Mouse (Mus musculus) common myeloid progenitor, adult 5-6 weeks (primary cell): ENCODE measurements around the gene Gli3. TPM values are rescaled to one million over a fixed set of nuclear protein-coding genes. Genes with fewer than 3 reads are reported as not detected.

Experiments used
- ATAC-seq: replicated peaks from 2 replicates; pipeline ENCODE4 v1.8.0; 2016; ENCODE audit warnings: low read depth, mild to moderate bottlenecking, moderate TSS enrichment, inconsistent platforms; ENCODE audit not compliant: poor library complexity, severe bottlenecking
- total RNA-seq: library from RNA; stranded (forward); fragments of 200-1000, 187-1606 nt; gene quantifications from 2 replicates; pipeline ENCODE4 v1.2.3, GENCODE M21; 2017

Gli3 gene
- total RNA-seq, 1 experiment from 2014 or later: 0.18 TPM

DNA sequence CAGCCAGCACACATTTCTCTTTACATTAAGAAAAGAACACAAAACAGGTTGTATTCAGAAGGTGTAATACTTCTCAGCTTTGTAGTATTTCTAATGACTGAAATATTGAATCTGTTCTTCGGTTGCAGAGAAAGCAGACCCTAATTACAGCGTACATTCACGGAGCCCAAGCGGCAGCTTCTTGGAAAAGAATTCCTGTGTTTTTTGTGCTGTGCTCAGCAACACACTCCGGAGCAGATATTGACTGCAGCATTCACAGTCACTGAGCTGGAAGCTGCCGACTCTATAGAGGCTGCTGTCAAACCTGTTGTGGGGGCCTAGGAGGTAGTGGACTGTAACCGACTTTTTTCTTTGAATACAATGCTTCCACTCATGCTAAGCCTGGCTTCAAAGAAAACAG, 158.0 kb downstream of the Gli3 start:
- ATAC-seq: no peak

DNA sequence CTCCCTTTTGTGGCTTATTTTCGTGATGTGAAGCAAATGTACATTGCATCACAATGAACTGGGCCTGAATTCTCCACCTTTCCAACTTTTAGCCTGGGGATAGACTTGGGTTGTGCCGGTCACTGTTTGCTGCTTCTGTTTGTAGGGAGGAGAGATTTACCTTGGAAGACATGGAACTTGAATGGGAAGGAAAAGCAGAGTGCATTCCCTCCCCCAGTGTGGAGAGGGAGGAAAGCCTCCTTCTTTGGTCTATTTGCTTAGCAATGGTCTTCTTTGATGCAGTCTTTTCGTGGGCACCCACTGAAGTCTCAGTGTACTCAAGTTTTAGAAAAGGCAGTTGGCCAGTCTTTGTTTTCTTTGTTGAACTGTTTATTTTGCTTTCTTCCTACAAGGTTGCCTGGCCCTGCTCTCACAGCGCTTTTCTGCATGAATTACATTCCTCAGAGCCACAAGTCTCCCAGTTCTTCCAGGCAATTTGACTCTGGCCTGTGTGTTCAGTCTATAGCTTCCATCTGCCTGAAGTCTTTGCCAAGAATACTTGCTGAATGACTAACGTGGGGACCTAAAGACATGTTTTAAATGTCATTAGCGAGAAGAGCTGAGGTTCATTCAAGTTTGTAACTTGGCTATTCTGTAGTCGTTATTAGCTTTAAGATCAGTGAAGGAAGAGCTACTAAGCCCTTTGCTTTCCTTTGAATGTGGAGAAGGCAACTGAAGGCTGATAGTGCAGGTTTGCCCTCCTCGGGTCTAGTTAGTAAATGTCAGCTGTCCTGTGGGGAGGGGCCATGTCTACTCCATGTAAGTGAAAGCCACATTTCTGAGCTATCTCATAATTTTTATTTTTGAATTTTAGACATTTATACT, 161.7 kb downstream of the Gli3 start:
- no peak for ATAC-seq

DNA sequence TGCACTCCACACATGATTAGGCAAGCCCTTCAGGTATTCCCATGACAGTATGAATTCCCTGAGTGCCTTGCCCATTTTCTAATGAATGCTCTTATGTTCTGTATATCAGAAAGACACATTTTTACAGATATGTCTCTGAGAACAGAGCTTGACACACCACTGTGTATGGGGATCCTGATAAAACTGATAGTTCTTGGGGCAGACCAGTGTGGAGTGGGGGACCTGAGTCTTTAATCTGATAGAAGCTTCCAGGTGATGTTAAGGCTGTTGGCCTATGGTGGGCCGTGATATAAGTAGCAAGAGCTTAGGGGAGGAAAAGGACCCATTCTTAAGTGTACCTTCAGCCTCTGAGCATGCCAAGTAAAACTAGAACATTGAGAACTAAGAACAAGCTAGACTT, 178.5 kb downstream of the Gli3 start:
- ATAC-seq: no peak

DNA sequence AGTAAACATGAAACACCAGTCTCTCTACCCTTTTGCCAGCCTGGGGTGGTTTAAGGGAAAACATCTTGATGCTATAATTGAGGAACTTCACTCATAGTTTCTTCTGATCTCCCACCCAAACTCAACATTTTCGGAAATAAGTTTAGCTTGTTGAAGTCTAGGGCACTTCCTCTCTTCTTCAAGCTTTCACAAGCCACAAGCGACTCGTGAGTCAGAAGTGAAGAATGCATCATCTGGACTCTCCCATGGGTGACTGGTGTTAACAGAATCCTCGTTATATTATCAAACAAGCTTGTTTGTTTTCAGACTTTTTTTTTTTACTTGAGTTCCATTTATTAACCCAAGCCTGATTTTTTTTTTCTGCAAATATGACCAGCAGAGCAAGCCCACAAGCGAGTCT, 197.5 kb downstream of the Gli3 start:
- ATAC-seq: 0 out of 2 replicates have a peak, but pooled peaks have one; percentile 60

DNA sequence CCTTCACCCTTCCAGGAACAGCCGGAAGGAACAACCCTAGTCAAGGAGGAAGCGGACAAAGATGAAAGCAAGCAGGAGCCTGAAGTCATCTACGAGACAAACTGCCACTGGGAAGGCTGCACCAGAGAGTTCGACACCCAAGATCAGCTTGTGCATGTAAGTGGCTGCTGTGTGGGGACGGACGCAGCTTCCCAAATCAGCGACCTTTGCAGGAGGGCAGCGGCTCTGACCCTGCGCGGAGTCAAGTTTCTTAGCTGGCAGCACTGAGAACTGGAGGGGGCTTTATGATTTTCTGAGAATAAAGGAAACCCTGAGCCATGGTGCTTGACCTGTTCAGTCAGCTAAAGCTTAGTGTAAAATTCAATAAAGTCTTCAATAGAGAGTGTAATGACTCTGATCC, 199.3 kb downstream of the Gli3 start:
- ATAC-seq: no peak

DNA sequence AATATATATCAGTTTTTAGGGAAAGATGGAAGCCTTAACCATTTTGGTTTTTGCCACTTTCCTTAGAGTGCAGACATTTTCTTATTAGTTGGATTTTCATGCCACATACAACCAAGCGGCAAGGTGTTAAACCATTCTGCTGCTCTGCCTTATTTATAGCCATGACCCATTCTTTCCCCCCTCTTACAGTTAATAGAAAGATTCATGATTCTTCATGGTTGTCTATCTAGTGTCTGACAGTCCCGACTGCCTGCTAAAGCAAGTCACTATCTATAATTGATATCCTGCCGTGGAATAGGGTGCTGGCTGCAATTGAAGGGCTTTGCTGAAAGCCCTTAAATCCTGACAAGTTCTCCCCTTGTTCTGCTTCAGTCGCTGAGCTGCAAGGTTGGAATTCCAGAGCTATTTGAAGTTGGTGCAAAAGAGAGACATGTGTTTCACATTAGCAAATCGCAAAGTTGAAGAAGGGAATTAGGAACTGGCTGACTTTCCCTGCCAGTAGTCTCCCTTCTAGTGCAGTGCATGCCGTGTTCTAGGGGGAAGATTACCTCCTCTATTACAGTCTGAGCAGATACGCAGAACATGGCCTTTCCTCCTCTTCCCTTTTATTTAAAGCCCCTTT, 201.7 kb downstream of the Gli3 start:
- ATAC-seq: no peak

DNA sequence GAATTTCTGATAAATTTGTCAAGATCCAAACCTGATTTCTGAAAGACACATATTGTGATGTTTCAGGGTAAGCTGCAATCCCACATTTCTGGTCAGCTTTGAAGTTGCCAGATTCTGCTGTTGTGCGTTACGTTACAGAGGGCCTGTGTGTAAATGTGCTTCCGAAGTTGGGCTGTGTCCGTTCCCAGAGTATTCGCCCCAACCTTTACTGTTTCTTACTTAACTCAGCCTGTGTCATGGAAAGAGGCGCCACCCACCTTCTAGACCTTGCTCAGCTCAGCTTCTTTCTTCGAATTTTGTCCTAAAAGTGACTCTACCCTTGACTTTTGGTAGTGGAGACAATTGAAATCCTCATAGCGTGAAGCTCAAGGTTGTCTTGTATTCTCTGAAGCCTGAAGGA, 202.5 kb downstream of the Gli3 start:
- no peak for ATAC-seq

DNA sequence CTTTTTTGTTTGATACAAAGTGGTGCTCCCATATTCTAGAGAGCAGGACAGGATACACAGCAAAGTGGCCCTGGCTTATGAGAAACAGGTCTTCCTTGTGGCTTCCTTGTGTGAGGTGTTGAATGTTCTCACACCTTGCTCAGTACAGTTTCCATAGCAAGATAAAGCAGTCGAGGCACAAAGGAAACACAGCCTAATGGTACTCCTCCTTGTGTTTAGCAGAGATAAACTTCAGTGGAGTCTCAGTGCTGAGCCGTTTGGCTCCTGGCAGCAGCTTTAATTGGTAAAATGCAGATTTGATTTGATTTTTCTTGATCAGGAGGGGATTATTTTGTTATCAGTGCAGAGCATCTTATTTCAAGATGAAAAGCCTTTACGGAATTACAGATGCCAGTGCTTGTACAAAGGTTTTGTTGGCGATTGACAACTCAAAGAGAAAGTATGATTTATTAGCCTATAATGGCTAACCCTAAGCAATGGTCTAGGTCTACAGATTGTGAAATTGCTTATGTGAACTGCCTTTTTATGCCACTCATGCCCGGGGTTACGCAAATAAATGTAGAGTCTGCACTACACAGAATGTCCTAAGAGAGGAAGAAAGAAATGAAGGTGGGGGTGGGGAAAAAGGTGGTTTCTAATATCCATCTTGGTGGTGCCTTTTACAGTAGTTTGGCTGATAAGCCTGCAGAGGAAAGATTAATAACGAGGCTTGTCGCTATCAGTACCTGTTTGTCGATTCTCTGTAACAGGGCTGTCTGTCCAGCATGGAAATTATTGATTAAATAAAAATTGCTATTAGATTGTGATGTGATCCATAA, 207.3 kb downstream of the Gli3 start:
- ATAC-seq: no peak

DNA sequence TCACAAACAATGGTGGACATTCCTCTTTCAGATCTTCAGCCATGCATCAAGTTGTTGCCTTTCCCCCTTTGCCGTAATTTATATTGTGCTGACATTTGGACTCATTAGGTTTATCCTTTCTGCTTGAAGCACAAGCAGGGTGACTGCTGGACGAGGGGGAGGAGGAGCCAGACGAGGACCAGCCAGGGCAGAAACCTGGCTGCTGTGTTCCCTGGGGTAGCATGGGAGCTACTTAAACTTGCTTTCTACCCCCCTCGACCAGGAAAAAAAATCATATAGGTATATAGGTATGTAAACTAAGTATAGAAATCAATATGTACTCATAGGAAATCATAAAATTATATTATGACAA, 207.9 kb downstream of the Gli3 start:
- no peak for ATAC-seq

DNA sequence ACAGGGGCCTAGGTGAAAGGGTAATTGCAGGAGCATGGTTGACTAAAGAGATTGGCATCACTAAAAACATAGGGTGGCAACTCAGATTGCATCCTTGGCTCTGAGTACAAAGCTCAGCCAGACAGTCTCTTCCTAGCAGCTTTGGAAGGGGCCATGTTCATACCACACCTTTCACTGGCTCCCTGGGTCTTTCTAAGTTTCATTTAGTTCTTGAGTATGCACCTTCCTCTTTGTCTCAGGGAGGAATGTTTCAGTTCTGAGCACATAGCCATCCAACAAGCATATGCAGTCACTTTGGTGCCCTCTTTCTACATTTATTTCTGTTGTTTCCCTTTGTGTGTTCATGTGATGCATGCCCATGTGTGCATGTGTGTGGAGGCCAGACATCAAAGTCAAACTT, 212.4 kb downstream of the Gli3 start:
- no peak for ATAC-seq

DNA sequence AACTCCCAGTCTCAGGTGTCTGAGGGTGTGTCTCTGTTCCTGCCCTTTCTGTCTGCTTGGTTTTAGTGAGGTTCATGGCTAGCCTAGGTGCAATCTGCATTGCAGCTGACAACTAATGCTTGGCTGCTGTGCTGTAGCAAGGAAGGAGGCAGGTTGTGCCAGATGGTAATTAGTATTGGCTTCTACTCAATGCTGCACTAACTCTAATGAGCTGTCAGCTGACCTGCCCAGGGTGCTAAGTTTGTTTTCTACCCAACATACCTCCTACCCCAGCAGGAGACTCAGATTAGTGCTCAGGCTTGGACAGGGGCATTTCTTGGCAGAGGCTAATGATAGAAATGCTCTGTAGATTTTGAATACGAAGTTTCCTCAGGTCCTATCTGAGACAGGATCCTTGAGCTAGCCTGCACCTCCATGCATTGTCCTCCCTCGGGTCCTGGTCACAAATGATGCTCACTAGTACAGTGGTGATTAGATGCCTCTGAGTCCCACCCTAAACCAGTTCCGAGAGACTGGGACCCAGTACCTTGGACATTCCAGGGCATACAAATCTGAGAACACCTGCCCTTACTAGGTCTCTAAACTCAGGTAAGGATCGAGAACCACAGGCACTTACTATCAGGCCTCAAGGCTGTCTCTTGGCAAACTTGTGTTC, 214.2 kb downstream of the Gli3 start:
- no peak for ATAC-seq

DNA sequence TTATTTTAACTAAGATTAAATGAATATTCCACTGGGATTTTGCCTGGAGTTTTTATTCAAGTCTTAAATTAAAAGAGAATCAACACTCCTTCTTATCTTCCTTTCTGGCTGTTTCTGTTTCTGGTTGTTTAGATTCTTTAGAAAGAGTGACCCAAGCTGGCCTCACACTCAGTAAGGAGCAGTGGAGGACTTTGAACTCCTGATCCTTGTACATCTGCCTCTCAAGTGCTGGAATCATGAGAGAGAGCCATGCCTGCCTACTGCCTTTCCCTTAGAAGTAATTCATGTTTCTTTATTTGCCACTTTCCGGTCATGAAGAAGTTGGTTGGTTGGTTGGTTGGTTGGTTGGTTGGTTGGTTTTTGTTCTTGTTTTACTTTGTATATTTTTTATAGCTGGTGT, 218.5 kb downstream of the Gli3 start:
- no peak for ATAC-seq

DNA sequence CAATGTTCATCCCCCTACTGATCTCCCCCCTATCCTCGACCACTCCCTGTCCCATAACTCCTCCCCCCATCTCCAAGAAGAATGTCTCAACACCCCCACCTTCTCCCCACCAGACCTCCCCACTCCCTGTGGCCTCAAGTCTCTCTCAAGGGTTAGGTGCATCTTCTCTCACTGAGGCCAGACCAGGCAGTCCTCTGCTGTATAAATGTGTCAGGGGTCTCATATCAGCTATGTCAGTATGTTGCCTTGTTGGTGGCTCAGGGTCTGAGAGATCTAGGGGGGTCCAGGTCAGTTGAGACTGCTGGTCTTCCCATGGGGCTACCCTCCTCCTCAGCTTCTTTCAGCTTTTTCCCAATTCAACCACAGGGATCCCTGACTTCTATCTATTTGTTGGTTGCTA, 220.0 kb downstream of the Gli3 start:
- no peak for ATAC-seq

DNA sequence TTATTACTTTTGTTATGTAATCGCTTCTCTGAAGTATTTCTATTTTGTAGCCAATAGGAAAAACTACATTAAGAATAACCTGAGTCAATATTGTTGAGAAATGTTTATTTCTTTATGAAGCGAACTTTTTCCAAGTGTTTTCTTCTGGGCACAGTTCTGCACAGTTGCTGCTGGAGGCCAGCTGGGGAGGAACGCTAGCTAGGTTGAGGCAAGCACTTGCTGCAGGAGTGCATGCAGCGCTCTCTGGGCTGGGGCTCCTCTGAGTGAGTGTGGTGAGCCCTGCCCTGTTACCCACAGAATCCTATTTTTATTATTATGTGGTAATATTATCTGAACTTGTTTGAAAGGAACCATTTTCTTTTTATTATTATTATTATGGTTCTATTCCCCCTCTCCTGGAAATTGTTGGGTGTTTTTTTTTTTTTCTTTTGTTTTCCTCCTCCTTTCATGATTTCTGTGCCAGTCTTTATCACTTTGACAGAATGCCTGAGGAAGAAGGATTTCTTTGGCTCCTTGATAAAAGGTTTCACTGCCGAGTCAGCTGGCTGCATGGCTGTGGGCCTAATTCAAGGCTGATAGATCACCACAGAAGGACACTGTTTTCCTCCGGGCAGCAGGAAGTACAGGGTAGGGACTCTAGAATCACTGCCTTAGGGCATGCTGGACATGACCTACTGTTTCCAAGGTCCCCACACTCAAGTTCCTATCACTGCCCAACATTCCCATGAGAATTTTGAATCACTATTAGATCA, 225.2 kb downstream of the Gli3 start:
- no peak for ATAC-seq

DNA sequence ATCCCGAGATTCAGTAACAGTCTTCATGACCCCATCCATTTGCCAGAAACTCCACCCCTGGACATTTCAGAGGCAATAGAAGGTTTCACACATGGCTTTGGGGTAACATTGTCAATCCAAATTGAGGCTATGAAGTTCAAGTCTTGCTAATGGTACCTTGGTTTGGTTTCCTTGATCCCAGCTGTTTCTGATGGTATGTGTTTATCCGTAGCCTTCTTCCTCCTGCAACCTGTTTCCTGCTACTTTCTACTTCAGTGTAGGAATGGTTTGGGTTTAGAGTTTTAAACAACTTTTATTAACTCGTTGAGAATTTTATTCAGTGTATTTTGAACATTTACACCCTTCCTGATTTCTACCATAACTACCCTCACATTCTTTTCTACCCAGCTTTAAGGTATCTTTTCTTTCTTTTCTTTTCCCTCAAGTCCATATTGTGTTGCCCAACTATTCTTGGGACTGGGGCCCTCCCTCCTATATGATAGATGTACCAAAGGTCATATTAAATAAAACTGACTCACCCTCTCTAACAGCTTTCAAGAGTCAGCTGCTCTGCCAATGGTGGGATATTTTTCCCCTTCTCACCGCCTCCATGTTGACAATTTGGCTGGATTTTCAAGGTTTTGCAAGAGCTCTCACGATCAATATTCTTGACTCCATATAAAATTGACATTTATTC, 225.9 kb downstream of the Gli3 start:
- ATAC-seq: no peak

DNA sequence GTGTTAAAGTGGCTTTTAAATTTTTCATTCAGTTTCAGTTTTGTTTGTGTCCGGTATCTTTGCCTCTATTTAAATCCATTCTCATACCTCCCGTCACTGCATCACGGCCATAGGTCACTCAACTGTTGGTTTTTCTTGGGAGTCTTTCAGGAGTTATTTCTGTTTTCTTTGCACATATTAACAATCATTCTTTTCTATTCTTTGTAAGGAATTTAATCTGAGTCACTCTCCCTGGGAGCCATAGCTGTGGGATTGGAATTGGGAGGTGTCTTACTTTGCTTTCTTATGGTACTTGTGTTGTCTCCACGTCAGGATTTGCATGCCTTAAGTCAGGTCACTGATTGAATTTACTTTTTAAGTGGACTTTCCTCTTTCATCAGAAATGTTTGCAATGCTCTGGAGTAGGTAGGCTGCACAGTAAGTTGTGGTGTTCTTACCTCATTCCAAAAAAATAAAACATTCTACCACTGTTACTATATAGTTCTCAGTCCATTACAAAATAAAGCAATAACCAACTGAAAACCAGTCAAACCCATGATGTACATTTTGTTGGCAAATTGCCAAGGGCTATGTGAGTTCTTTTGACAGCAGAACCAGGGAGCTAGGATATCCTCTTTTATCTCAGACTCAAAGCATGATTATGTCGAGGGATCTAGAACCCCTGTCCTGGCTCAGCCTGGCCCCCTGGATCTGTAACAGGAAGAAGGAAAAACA, 228.9 kb downstream of the Gli3 start:
- no peak for ATAC-seq

DNA sequence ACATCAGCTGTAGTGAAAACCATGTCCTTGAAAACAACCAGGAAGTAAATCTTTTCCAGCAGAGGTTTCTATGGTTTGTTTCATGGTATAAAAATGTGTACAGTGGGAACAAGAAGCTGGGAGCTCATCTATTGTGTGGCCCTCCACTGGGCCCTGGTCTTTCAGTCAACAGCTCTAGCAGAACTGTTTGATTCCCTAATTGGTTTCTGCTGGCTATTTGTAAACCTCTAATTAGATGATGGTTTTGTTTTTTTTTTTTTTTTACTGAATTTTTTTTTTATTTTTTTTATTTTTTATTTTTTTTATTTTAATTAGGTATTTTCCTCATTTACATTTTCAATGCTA, 229.4 kb downstream of the Gli3 start:
- no peak for ATAC-seq

DNA sequence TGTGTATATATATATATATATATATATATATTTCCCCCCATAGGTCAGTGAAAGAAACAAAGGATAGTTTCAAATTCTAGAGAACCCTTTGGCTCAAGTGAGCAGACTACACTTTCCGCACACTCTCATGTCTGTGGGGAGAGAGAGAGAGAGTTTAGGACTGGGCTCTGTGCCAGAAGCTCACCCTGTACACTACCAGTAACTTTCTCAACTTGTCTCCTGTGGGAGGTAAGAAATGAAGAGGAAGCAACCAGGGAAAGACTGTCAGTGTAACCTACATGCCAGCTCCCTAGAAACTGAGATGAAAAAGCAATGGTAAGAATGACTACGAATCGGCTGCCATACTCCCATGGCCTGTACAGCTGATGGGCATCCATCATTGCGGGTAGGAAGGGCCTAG, 235.2 kb downstream of the Gli3 start:
- ATAC-seq: no peak

DNA sequence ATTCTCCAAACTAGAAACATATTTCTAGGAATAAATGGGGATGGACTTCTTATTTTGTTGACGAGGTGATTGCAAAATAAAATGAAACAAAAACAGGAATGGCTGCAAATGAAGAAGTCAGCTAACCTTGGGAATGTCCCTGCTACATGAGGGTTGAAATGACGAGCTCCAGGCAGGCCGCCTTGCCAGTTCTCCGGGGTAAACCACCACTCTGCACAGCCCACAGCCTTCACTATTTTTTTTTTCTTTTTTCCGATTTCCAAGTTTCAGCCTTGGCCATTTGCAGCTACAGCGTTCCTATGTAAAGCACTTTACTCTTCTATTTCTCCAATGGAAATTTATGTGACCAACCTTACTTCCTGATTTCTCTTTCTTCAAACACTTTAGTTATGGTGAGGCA, 236.1 kb downstream of the Gli3 start:
- ATAC-seq: no peak
